Mouse (Mus musculus) hindbrain, embryonic 15.5 days (tissue): ENCODE data around the gene Gpatch2l. TPM values are rescaled to one million over a fixed set of nuclear protein-coding genes. Genes with fewer than 3 reads are reported as not detected.

Experiments used
- polyA plus RNA-seq: library from polyadenylated mRNA; unstranded; fragments of >200 nt; fragmentation: Nextera tagmentation; extraction: Ambion mirVana; gene quantifications from 2 replicates; pipeline ENCODE4 v1.2.1, GENCODE M21; 2015

Gene Gpatch2l
- polyA plus RNA-seq, 1 experiment from 2014 or later: 29.4 TPM

Other genes starting within 250 kb of the Gpatch2l start
- 5.1 and 5.4 TPM in 2 replicates for gene Tgfb3, start 162.8 kb upstream of the Gpatch2l start, polyA plus RNA-seq
- 42.7 and 45.8 TPM in 2 replicates for gene Ift43, start 159.3 kb upstream of the Gpatch2l start, polyA plus RNA-seq
- gene Esrrb, start 119.3 kb downstream of the Gpatch2l start, polyA plus RNA-seq: 4.8 and 7.2 TPM in 2 replicates